Mouse (Mus musculus): ENCODE data around the gene Dnpep.

DNA sequence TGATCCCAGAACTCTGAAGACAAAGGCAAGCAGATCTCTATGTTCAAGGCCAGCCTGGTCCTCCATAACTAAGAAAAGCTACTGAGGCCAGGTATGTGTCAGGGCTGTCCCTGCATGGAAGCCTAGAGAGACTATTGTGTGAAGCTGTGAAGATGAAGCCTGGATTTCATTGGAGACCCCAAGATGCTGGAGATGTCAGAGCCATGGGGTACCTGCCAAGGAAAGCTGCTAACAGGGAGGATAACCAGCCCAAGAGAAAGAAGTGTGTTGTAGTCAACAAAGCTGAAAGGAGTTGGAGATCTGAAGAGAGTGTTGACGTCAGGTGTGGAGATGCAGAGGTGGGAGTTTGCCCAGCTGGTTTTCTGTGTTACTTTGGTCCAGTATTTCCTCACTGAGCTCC is 13.5 kb upstream of the Dnpep start:
- TF ChIP-seq POLR2A (IDR thresholded peaks at IDR 0.05; ENCODE audit: insufficient read depth, low read depth, low read length), result no peak
- no peak for TF ChIP-seq CTCF (IDR thresholded peaks at IDR 0.05; ENCODE audit: insufficient read depth, low read depth, low read length)
